Mouse (Mus musculus) forebrain, postnatal 0 days (tissue): Measurements from ENCODE around the gene Atf7ip. TPM values are rescaled to one million over a fixed set of nuclear protein-coding genes. Genes with fewer than 3 reads are reported as not detected.

Source experiments
- ATAC-seq: fragments of 200-750 bp; cut with Nextera tagmentation; 2 replicates; pipeline ENCODE4 v1.8.0; 2017; ENCODE audit warnings: mild to moderate bottlenecking, moderate library complexity
- DNase-seq: peaks from one replicate; pipeline ENCODE4 v3.0.0-alpha.2; 2015
- H3K27ac ChIP-seq: fragments of 300-500 bp; sonication (generic); 2 replicates; pipeline ENCODE4 v1.5.1; 2014; ENCODE audit warnings: low read depth, mild to moderate bottlenecking, antibody characterized with exemption, low read length, moderate library complexity, mixed read lengths
- H3K27me3 ChIP-seq: fragments of 300-500 bp; sonication (generic); 2 replicates; pipeline ENCODE4 v1.6.1; 2014; ENCODE audit warnings: mild to moderate bottlenecking, low read length, mixed read lengths; ENCODE audit not compliant: insufficient read depth
- H3K36me3 ChIP-seq: fragments of 300-500 bp; sonication (generic); 2 replicates; pipeline ENCODE4 v1.6.1; 2014; ENCODE audit warnings: mild to moderate bottlenecking, moderate library complexity; ENCODE audit not compliant: insufficient read depth
- H3K4me1 ChIP-seq: fragments of 300-500 bp; sonication (generic); 2 replicates; pipeline ENCODE4 v1.6.1; 2014; ENCODE audit warnings: antibody characterized with exemption; ENCODE audit not compliant: insufficient read depth
- H3K4me2 ChIP-seq: fragments of 300-500 bp; sonication (generic); 2 replicates; pipeline ENCODE4 v1.6.1; 2014; ENCODE audit warnings: low read depth, mild to moderate bottlenecking, moderate library complexity
- H3K4me3 ChIP-seq: fragments of 300-500 bp; sonication (generic); 2 replicates; pipeline ENCODE4 v1.5.1; 2014; ENCODE audit warnings: low read depth, low read length, mixed read lengths
- H3K9ac ChIP-seq: fragments of 300-500 bp; sonication (generic); 2 replicates; pipeline ENCODE4 v1.6.1; 2014; ENCODE audit warnings: mild to moderate bottlenecking
- H3K9me3 ChIP-seq: fragments of 300-500 bp; sonication (generic); 2 replicates; pipeline ENCODE4 v1.6.1; 2016; ENCODE audit warnings: low read length
- CTCF ChIP-seq: sonication (generic); IDR thresholded peaks from 2 replicates; pipeline ENCODE4 v1.5.1; 2016; ENCODE audit warnings: antibody characterized with exemption, control low read depth, low read depth
- WGBS: fragments of 180-500 bp; shearing (Covaris S2); extraction: QIAGEN DNeasy Blood & Tissue Kit; methylation state at CpG from one replicate; pipeline ENCODE4 v1.1.7; 2014; 5-methylcytosine and 5-hydroxymethylcytosine counted together
- polyA plus RNA-seq: library from polyadenylated mRNA; unstranded; fragments of >200 nt; fragmentation: Nextera tagmentation; extraction: Ambion mirVana; gene quantifications from 2 replicates; pipeline ENCODE4 v1.2.1, GENCODE M21; 2015
- total RNA-seq: library from RNA; depleted of rRNA; stranded (reverse); fragments of >200 nt; gene quantifications from 2 replicates; pipeline ENCODE4 v1.2.3, GENCODE M21; 2014

Gene Atf7ip
- total and polyA plus RNA-seq, 2 experiments from 2014 or later, result 23.5 to 54.8 TPM

- Histone ChIP-seq H3K4me1 (no peaks in the 10 kb centered on the region), H3K4me2 (no peak overlapping the region), H3K9ac (no peak overlapping the region), H3K4me3 (no peak overlapping the region), H3K36me3 (0 out of 2 replicates have a peak, but pooled peaks cover 7% of the 10 kb centered on the region), H3K9me3 (no peaks in the 10 kb centered on the region), H3K27ac (no peak overlapping the region), H3K27me3 (no peaks in the 10 kb centered on the region)
- no peak for TF ChIP-seq CTCF
- WGBS, result 95% methylated on average over 5 of the region's 5 CpGs
- ATAC-seq (no peak), DNase-seq (no peak)
These were observed 16.7 kb downstream of the Atf7ip start for GRCm38 (mm10) chr6:136522658-136523057.

- H3K27me3 ChIP-seq, result no peaks in the 10 kb centered on the region
- H3K4me2 ChIP-seq, result no peak overlapping the region
- WGBS, result 92% methylated on average over 4 of the region's 4 CpGs
- TF ChIP-seq CTCF, result no peak
- H3K36me3 ChIP-seq, result 0 out of 2 replicates have a peak, but pooled peaks cover 7% of the 10 kb centered on the region
- ATAC-seq, result no peak
- H3K27ac ChIP-seq, result no peak overlapping the region
- H3K4me1 ChIP-seq, result no peaks in the 10 kb centered on the region
- H3K9ac ChIP-seq, result no peak overlapping the region
- no peak for DNase-seq
- H3K9me3 ChIP-seq, result no peaks in the 10 kb centered on the region
- H3K4me3 ChIP-seq, result no peak overlapping the region
These were observed 18.8 kb downstream of the Atf7ip start for GRCm38 (mm10) chr6:136524751-136525150.

- WGBS, result 94% methylated on average over 4 of the region's 4 CpGs
- Histone ChIP-seq H3K27me3 (no peaks in the 10 kb centered on the region), H3K9me3 (no peaks in the 10 kb centered on the region), H3K9ac (no peak overlapping the region), H3K4me2 (no peak overlapping the region), H3K27ac (no peak overlapping the region), H3K4me3 (no peak overlapping the region), H3K4me1 (no peaks in the 10 kb centered on the region), H3K36me3 (0 out of 2 replicates have a peak, but pooled peaks cover 7% of the 10 kb centered on the region)
- ATAC-seq, result no peak
- no peak for DNase-seq
- TF ChIP-seq CTCF, result no peak
These were observed 19.6 kb downstream of the Atf7ip start for GRCm38 (mm10) chr6:136525567-136525966.

GRCm38 (mm10) chr6:136529156-136529555 lies 23.2 kb downstream of the Atf7ip start:
- ATAC-seq, result no peak
- Histone ChIP-seq H3K27ac (no peak overlapping the region), H3K27me3 (no peaks in the 10 kb centered on the region), H3K4me3 (no peak overlapping the region), H3K9ac (no peak overlapping the region), H3K9me3 (no peaks in the 10 kb centered on the region), H3K4me2 (no peak overlapping the region), H3K4me1 (0 out of 2 replicates have a peak, but pooled peaks cover 4% of the 10 kb centered on the region), H3K36me3 (0 out of 2 replicates have a peak, but pooled peaks cover 7% of the 10 kb centered on the region)
- no peak for DNase-seq
- 66% methylated on average over 2 of the region's 2 CpGs for WGBS
- no peak for TF ChIP-seq CTCF

- no peak for TF ChIP-seq CTCF
- DNase-seq, result no peak
- ATAC-seq, result no peak
- peak overlapping the region; percentile 15; the same call in 1 of the 2 replicates for H3K4me2 ChIP-seq
- H3K27ac ChIP-seq, result peak overlapping the region; percentile 81
- H3K9me3 ChIP-seq, result no peaks in the 10 kb centered on the region
- 47% methylated on average over 7 of the region's 7 CpGs for WGBS
- H3K4me3 ChIP-seq, result no peak overlapping the region
- peaks cover 8% of the 10 kb centered on the region; the same call in 1 of the 2 replicates for H3K4me1 ChIP-seq
- H3K36me3 ChIP-seq, result no peaks in the 10 kb centered on the region
- H3K9ac ChIP-seq, result no peak overlapping the region
- H3K27me3 ChIP-seq, result no peaks in the 10 kb centered on the region
These were observed 25.8 kb downstream of the Atf7ip start for GRCm38 (mm10) chr6:136531792-136532230.

GRCm38 (mm10) chr6:136532535-136533291 lies 26.7 kb downstream of the Atf7ip start:
- peak overlapping the region; percentile 20 for H3K4me2 ChIP-seq
- no peak overlapping the region for H3K9ac ChIP-seq
- H3K4me1 ChIP-seq, result peaks cover 8% of the 10 kb centered on the region; the same call in 1 of the 2 replicates
- H3K27me3 ChIP-seq, result no peaks in the 10 kb centered on the region
- DNase-seq (peak; percentile 94), ATAC-seq (peak; percentile 95)
- TF ChIP-seq CTCF, result no peak
- WGBS, result 7% methylated on average over 7 of the region's 7 CpGs
- no peaks in the 10 kb centered on the region for H3K9me3 ChIP-seq
- peaks cover 2% of the 10 kb centered on the region; the same call in 1 of the 2 replicates for H3K36me3 ChIP-seq
- H3K27ac ChIP-seq, result peak overlapping the region; percentile 81
- H3K4me3 ChIP-seq, result peak overlapping the region; percentile 0

GRCm38 (mm10) chr6:136533804-136534203 lies 27.8 kb downstream of the Atf7ip start:
- no peak overlapping the region for H3K27ac ChIP-seq
- no peak overlapping the region for H3K4me3 ChIP-seq
- H3K4me2 ChIP-seq, result peak overlapping the region; percentile 25; the same call in 1 of the 2 replicates
- H3K36me3 ChIP-seq, result peaks cover 6% of the 10 kb centered on the region; the same call in 1 of the 2 replicates
- no peaks in the 10 kb centered on the region for H3K27me3 ChIP-seq
- no peak overlapping the region for H3K9ac ChIP-seq
- H3K4me1 ChIP-seq, result peaks cover 8% of the 10 kb centered on the region; the same call in 1 of the 2 replicates
- 68% methylated on average over 4 of the region's 4 CpGs for WGBS
- ATAC-seq (no peak), DNase-seq (no peak)
- no peaks in the 10 kb centered on the region for H3K9me3 ChIP-seq
- TF ChIP-seq CTCF, result no peak
